Mouse (Mus musculus): Measurements from ENCODE around the gene Slc5a2. TPM values are rescaled to one million over a fixed set of nuclear protein-coding genes. Genes with fewer than 3 reads are reported as not detected.

The Slc5a2 gene
- polyA plus RNA-seq, 1 experiment from 2014 or later = not detected

Small RNA genes within 50 kb of the gene (microRNA-seq; reads per million reads assigned to microRNA genes)
- gene Mir3103 = 1.0 reads per million

Other genes starting within 250 kb of the Slc5a2 start
- 0.83 and 0.90 TPM in 2 replicates for gene Itgam, start 203.0 kb upstream of the Slc5a2 start, polyA plus RNA-seq (2015; fragmentation: Nextera tagmentation; extraction: Ambion mirVana)
- not detected in 2 replicates for gene Gm49368, start 203.0 kb upstream of the Slc5a2 start, polyA plus RNA-seq (2015; fragmentation: Nextera tagmentation; extraction: Ambion mirVana)
- gene Itgax, start 136.1 kb upstream of the Slc5a2 start, polyA plus RNA-seq (2015; fragmentation: Nextera tagmentation; extraction: Ambion mirVana) = 0.09 and 0.21 TPM in 2 replicates
- gene Itgad, start 111.3 kb upstream of the Slc5a2 start, polyA plus RNA-seq (2015; fragmentation: Nextera tagmentation; extraction: Ambion mirVana) = not detected in 2 replicates
- gene Cox6a2, start 59.3 kb upstream of the Slc5a2 start, polyA plus RNA-seq (2015; fragmentation: Nextera tagmentation; extraction: Ambion mirVana) = 0.38 TPM in 1 of 2 replicates, not detected in the other
- gene Armc5, start 28.3 kb upstream of the Slc5a2 start, polyA plus RNA-seq (2015; fragmentation: Nextera tagmentation; extraction: Ambion mirVana) = 12.4 and 12.7 TPM in 2 replicates
- 6.8 and 7.7 TPM in 2 replicates for gene 9130023H24Rik, start 27.6 kb upstream of the Slc5a2 start, polyA plus RNA-seq (2015; fragmentation: Nextera tagmentation; extraction: Ambion mirVana)
- 22.0 and 23.3 TPM in 2 replicates for gene Tgfb1i1, start 18.8 kb upstream of the Slc5a2 start, polyA plus RNA-seq (2015; fragmentation: Nextera tagmentation; extraction: Ambion mirVana)
- 22.9 and 25.9 TPM in 2 replicates for gene BC017158, start 32.5 kb downstream of the Slc5a2 start, polyA plus RNA-seq (2015; fragmentation: Nextera tagmentation; extraction: Ambion mirVana)
- gene Rgs10, start 153.1 kb downstream of the Slc5a2 start, polyA plus RNA-seq (2015; fragmentation: Nextera tagmentation; extraction: Ambion mirVana) = 58.4 and 68.6 TPM in 2 replicates
- gene Tial1, start 196.1 kb downstream of the Slc5a2 start, polyA plus RNA-seq (2015; fragmentation: Nextera tagmentation; extraction: Ambion mirVana) = 29.5 and 33.7 TPM in 2 replicates